Mouse (Mus musculus) erythroblast, embryonic 14.5 days (primary cell): ENCODE results near the gene D1Ertd622e. TPM values are rescaled to one million over a fixed set of nuclear protein-coding genes. Genes with fewer than 3 reads are reported as not detected.

Source experiments
- H3K27me3 ChIP-seq: 2 replicates; pipeline ENCODE4 v1.6.1; 2012; ENCODE audit warnings: inconsistent platforms; ENCODE audit not compliant: control insufficient read depth
- H3K36me3 ChIP-seq: 2 replicates; pipeline ENCODE4 v1.6.1; 2012; ENCODE audit warnings: mild to moderate bottlenecking, inconsistent platforms; ENCODE audit not compliant: control insufficient read depth
- H3K4me1 ChIP-seq: 2 replicates; pipeline ENCODE4 v1.6.1; 2012; ENCODE audit warnings: inconsistent platforms; ENCODE audit not compliant: control insufficient read depth
- H3K4me3 ChIP-seq: replicated peaks from 2 replicates; pipeline ENCODE3; 2012; ENCODE audit warnings: moderate library complexity, mild to moderate bottlenecking, inconsistent platforms
- H3K9me3 ChIP-seq: 2 replicates; pipeline ENCODE4 v1.6.1; 2012; ENCODE audit warnings: low read length, inconsistent platforms, mixed read lengths; ENCODE audit not compliant: control insufficient read depth
- GATA1 ChIP-seq: IDR thresholded peaks from 2 replicates; pipeline ENCODE4 v1.6.1; 2012; ENCODE audit warnings: low read length, inconsistent platforms, mixed read lengths
- TAL1 ChIP-seq: IDR thresholded peaks from 3 replicates; pipeline ENCODE4 v1.6.1; 2012; ENCODE audit warnings: low read length, inconsistent platforms, mixed read lengths
- polyA plus RNA-seq: library from polyadenylated mRNA; stranded (reverse); fragments of >175 nt; gene quantifications from 2 replicates; pipeline ENCODE4 v1.2.3, GENCODE M21; 2012

D1Ertd622e gene
- polyA plus RNA-seq, 1 experiment, result 3.7 TPM

- no peak for TF ChIP-seq GATA1
- no peak for TF ChIP-seq TAL1
- Histone ChIP-seq H3K4me3 (peak overlapping the region; percentile 39), H3K4me1 (peaks cover 60% of the 10 kb centered on the region), H3K9me3 (peaks cover 7% of the 10 kb centered on the region), H3K27me3 (no peaks in the 10 kb centered on the region), H3K36me3 (peaks cover 99% of the 10 kb centered on the region)
Observed at GRCm38 (mm10) chr1:97650553-97651123, 11.2 kb downstream of the D1Ertd622e start.

- Histone ChIP-seq H3K4me1 (peaks cover 55% of the 10 kb centered on the region), H3K9me3 (peaks cover 7% of the 10 kb centered on the region), H3K4me3 (peak overlapping the region; percentile 39), H3K27me3 (no peaks in the 10 kb centered on the region), H3K36me3 (peaks cover 99% of the 10 kb centered on the region)
- no peak for TF ChIP-seq TAL1
- no peak for TF ChIP-seq GATA1
Observed at GRCm38 (mm10) chr1:97650072-97650471, 11.8 kb downstream of the D1Ertd622e start.

- peaks cover 7% of the 10 kb centered on the region for H3K9me3 ChIP-seq
- peaks cover 34% of the 10 kb centered on the region for H3K4me1 ChIP-seq
- peaks cover 96% of the 10 kb centered on the region for H3K36me3 ChIP-seq
- no peak for TF ChIP-seq GATA1
- no peak for TF ChIP-seq TAL1
- no peak overlapping the region for H3K4me3 ChIP-seq
- H3K27me3 ChIP-seq, result no peaks in the 10 kb centered on the region
Observed at GRCm38 (mm10) chr1:97647037-97647436, 14.8 kb downstream of the D1Ertd622e start.

GRCm38 (mm10) chr1:97634104-97634503 lies 27.8 kb downstream of the D1Ertd622e start:
- H3K9me3 ChIP-seq, result no peaks in the 10 kb centered on the region
- H3K4me1 ChIP-seq, result peaks cover 30% of the 10 kb centered on the region
- H3K36me3 ChIP-seq, result peaks cover 95% of the 10 kb centered on the region
- TF ChIP-seq TAL1, result no peak
- TF ChIP-seq GATA1, result no peak
- no peaks in the 10 kb centered on the region for H3K27me3 ChIP-seq
- H3K4me3 ChIP-seq, result no peak overlapping the region

- Histone ChIP-seq H3K4me1 (peaks cover 30% of the 10 kb centered on the region), H3K4me3 (no peak overlapping the region), H3K9me3 (no peaks in the 10 kb centered on the region), H3K27me3 (no peaks in the 10 kb centered on the region), H3K36me3 (peaks cover 95% of the 10 kb centered on the region)
- TF ChIP-seq GATA1 (no peak), TAL1 (no peak)
Observed at GRCm38 (mm10) chr1:97632545-97633256, 29.2 kb downstream of the D1Ertd622e start.

- Histone ChIP-seq H3K4me3 (no peak overlapping the region), H3K27me3 (no peaks in the 10 kb centered on the region), H3K4me1 (peaks cover 30% of the 10 kb centered on the region), H3K9me3 (no peaks in the 10 kb centered on the region), H3K36me3 (peaks cover 94% of the 10 kb centered on the region)
- TF ChIP-seq GATA1, result no peak
- TF ChIP-seq TAL1, result no peak
Observed at GRCm38 (mm10) chr1:97631843-97632470, 29.9 kb downstream of the D1Ertd622e start.

- Histone ChIP-seq H3K4me3 (no peak overlapping the region), H3K4me1 (peaks cover 30% of the 10 kb centered on the region), H3K27me3 (no peaks in the 10 kb centered on the region), H3K9me3 (no peaks in the 10 kb centered on the region), H3K36me3 (peaks cover 95% of the 10 kb centered on the region)
- TF ChIP-seq TAL1, result no peak
- no peak for TF ChIP-seq GATA1
Observed at GRCm38 (mm10) chr1:97630146-97630545, 31.7 kb downstream of the D1Ertd622e start.

GRCm38 (mm10) chr1:97628859-97629258 lies 33.0 kb downstream of the D1Ertd622e start:
- TF ChIP-seq GATA1, result no peak
- TF ChIP-seq TAL1, result no peak
- H3K4me1 ChIP-seq, result peaks cover 23% of the 10 kb centered on the region
- H3K9me3 ChIP-seq, result no peaks in the 10 kb centered on the region
- no peaks in the 10 kb centered on the region for H3K27me3 ChIP-seq
- no peak overlapping the region for H3K4me3 ChIP-seq
- peaks cover 88% of the 10 kb centered on the region for H3K36me3 ChIP-seq

GRCm38 (mm10) chr1:97628016-97628415 lies 33.9 kb downstream of the D1Ertd622e start:
- no peak for TF ChIP-seq TAL1
- no peak for TF ChIP-seq GATA1
- Histone ChIP-seq H3K4me3 (no peak overlapping the region), H3K9me3 (no peaks in the 10 kb centered on the region), H3K27me3 (no peaks in the 10 kb centered on the region), H3K36me3 (peaks cover 79% of the 10 kb centered on the region), H3K4me1 (peaks cover 16% of the 10 kb centered on the region)
